Mouse (Mus musculus): ENCODE data around the gene 1810009A15Rik. TPM values are rescaled to one million over a fixed set of nuclear protein-coding genes. Genes with fewer than 3 reads are reported as not detected.

1810009A15Rik gene
- total and polyA plus RNA-seq, 3 experiments = 184 to 189 TPM; not detected in 1

DNA sequence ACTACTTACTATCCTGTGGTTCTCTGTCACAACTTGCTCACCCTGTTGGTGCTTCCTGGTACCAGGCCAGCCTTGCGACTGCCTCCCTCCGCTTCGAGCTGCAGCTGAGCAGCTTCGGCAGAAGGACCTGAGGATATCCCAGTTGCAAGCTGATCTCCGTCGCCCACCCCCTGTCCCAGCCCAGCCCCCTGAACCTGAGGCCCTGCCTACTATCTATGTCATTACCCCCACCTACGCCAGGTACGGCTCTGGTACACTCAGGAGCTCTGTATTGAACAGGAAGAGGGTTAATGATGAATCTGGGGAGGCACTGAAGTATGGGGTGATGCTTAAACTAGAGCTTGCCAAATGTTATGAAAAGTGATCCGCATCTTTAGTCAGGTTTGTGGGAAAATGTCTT, 33.1 kb downstream of the 1810009A15Rik start:
- Histone ChIP-seq H3K4me3 (ENCODE audit: control insufficient read depth in 1 of 2, insufficient read depth in 1 of 2, low read depth in 2 of 2, low read length in 2 of 2) (no peak overlapping the region), H3K4me1 (ENCODE audit: control insufficient read depth in 1 of 2, insufficient read depth in 2 of 2, low read length in 2 of 2) (peaks cover 13 to 18% of the 10 kb centered on the region in 2 experiments; a peak in 3 of 4 replicates), H3K36me3 (ENCODE audit: control insufficient read depth in 1 of 2, insufficient read depth in 2 of 2, low read length in 2 of 2) (peaks cover 0 to 20% of the 10 kb centered on the region in 2 experiments; a peak in 2 of 4 replicates), H3K9ac (ENCODE audit: control insufficient read depth, low read depth, low read length, poor library complexity, severe bottlenecking) (no peak overlapping the region; the same call in 1 of the 2 replicates), H3K9me3 (replicated peaks; ENCODE audit: insufficient read depth, low read length) (no peaks in the 10 kb centered on the region), H3K27me3 (ENCODE audit: control insufficient read depth in 1 of 2, insufficient read depth in 2 of 2, low read length in 2 of 2) (no peaks in the 10 kb centered on the region), H3K27ac (ENCODE audit: control insufficient read depth, low read depth, low read length) (no peak overlapping the region), H3K79me2 (ENCODE audit: control insufficient read depth, insufficient read depth, low read length, poor library complexity) (peaks cover 16% of the 10 kb centered on the region)
- DNase-seq (ENCODE audit: low read depth, low spot score) = no peak
- TF ChIP-seq CHD1 (IDR thresholded peaks at IDR 0.05; ENCODE audit: low read depth, low read length) (no peak), ZNF384 (IDR thresholded peaks at IDR 0.05; ENCODE audit: low read depth, low read length) (no peak), POLR2AphosphoS2 (IDR thresholded peaks at IDR 0.05; ENCODE audit: low read length) (no peak)

DNA sequence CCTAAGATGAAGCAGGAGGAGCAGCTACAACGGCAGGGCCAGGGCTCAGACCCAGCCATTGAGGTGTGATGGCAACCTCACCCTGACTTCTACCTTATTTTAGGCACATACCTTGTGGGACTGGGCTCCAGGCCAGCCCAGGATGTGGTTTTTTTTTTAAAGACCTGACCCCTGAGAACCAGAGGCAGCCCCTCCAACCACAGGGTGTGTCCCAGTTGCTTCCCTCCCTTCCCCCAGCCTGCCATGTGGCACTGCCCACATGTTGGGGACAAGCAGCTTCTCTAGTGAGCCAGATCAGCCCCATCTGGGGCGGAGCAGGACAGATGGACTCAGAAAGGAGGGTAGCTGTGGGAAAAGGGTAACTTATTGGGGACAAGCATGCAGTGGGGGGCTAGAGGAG, 38.1 kb downstream of the 1810009A15Rik start:
- DNase-seq (ENCODE audit: low read depth, low spot score) = peak; percentile 27
- Histone ChIP-seq H3K9me3 (replicated peaks; ENCODE audit: insufficient read depth, low read length) (no peaks in the 10 kb centered on the region), H3K4me1 (ENCODE audit: control insufficient read depth in 1 of 2, insufficient read depth in 2 of 2, low read length in 2 of 2) (peaks cover 20 to 38% of the 10 kb centered on the region in 2 experiments), H3K9ac (ENCODE audit: control insufficient read depth, low read depth, low read length, poor library complexity, severe bottlenecking) (peak overlapping the region; percentile 15), H3K27ac (ENCODE audit: control insufficient read depth, low read depth, low read length) (peak overlapping the region; percentile 36), H3K4me3 (ENCODE audit: control insufficient read depth in 1 of 2, insufficient read depth in 1 of 2, low read depth in 2 of 2, low read length in 2 of 2) (no peak overlapping the region), H3K79me2 (ENCODE audit: control insufficient read depth, insufficient read depth, low read length, poor library complexity) (peaks cover 4% of the 10 kb centered on the region), H3K27me3 (ENCODE audit: control insufficient read depth in 1 of 2, insufficient read depth in 2 of 2, low read length in 2 of 2) (no peaks in the 10 kb centered on the region), H3K36me3 (ENCODE audit: control insufficient read depth in 1 of 2, insufficient read depth in 2 of 2, low read length in 2 of 2) (peaks cover 0 to 28% of the 10 kb centered on the region in 2 experiments; a peak in 2 of 4 replicates)
- no peak for TF ChIP-seq USF1 (IDR thresholded peaks at IDR 0.05; ENCODE audit: low read depth, low read length)
- no peak for TF ChIP-seq MAFK (IDR thresholded peaks at IDR 0.05; ENCODE audit: borderline replicate concordance, low read depth, low read length)
- 0 out of 2 replicates have a peak, but pooled peaks have one; percentile 16 for TF ChIP-seq MAZ (IDR thresholded peaks at IDR 0.05; ENCODE audit: low read depth, low read length)
- TF ChIP-seq RAD21 (IDR thresholded peaks at IDR 0.05; ENCODE audit: low read depth, low read length) = no peak
- TF ChIP-seq NRF1 (IDR thresholded peaks at IDR 0.05; ENCODE audit: insufficient read depth, low read depth, low read length, poor library complexity, severe bottlenecking) = no peak
- no peak for TF ChIP-seq TAL1 (IDR thresholded peaks at IDR 0.05; ENCODE audit: low read length)
- no peak for TF ChIP-seq EP300 (IDR thresholded peaks at IDR 0.05; ENCODE audit: low read depth in 1 of 2, low read length in 2 of 2)
- TF ChIP-seq SIN3A (IDR thresholded peaks at IDR 0.05; ENCODE audit: low read length) = no peak
- TF ChIP-seq TBP (IDR thresholded peaks at IDR 0.05; ENCODE audit: low read depth, low read length) = no peak
- peak; percentile 44; the same call in 1 of the 2 replicates for TF ChIP-seq MAX (IDR thresholded peaks at IDR 0.05; ENCODE audit: low read length)
- TF ChIP-seq NELFE (IDR thresholded peaks at IDR 0.05; ENCODE audit: low read depth, low read length) = no peak
- peak; percentile 43; the same call in 1 of the 2 replicates for TF ChIP-seq MXI1 (IDR thresholded peaks at IDR 0.05; ENCODE audit: low read depth, low read length)
- TF ChIP-seq JUND (IDR thresholded peaks at IDR 0.05; ENCODE audit: low read depth, low read length) = no peak
- 0 out of 2 replicates have a peak, but pooled peaks have one; percentile 48 for TF ChIP-seq ZNF384 (IDR thresholded peaks at IDR 0.05; ENCODE audit: low read depth, low read length)
- peak; percentile 57 for TF ChIP-seq ETS1 (IDR thresholded peaks at IDR 0.05; ENCODE audit: low read depth, low read length)
- TF ChIP-seq MYC (IDR thresholded peaks at IDR 0.05; ENCODE audit: low read depth, low read length) = peak; percentile 61; the same call in 1 of the 2 replicates
- no peak for TF ChIP-seq ZC3H11A (IDR thresholded peaks at IDR 0.05; ENCODE audit: low read depth, low read length)
- no peak for TF ChIP-seq GABPA (IDR thresholded peaks at IDR 0.05; ENCODE audit: low read depth, low read length)
- no peak for TF ChIP-seq KAT2A (conservative IDR thresholded peaks at IDR 0.05; ENCODE audit: low read depth, low read length)
- no peak for TF ChIP-seq POLR2A (IDR thresholded peaks at IDR 0.05; ENCODE audit: control insufficient read depth in 1 of 2, insufficient read depth in 1 of 2, low read depth in 1 of 2, low read length in 2 of 2, poor library complexity in 1 of 2)
- TF ChIP-seq UBTF (IDR thresholded peaks at IDR 0.05; ENCODE audit: borderline replicate concordance, insufficient read depth, low read depth, low read length) = no peak
- no peak for TF ChIP-seq CTCF (IDR thresholded peaks at IDR 0.05 in 2 of 3, conservative IDR thresholded peaks at IDR 0.05 in 1 of 3; ENCODE audit: control insufficient read depth in 1 of 3, insufficient read depth in 1 of 3, low read depth in 2 of 3, low read length in 3 of 3, poor library complexity in 1 of 3, severe bottlenecking in 1 of 3)
